Mouse (Mus musculus): ENCODE results near the gene Cnn2. TPM values are rescaled to one million over a fixed set of nuclear protein-coding genes. Genes with fewer than 3 reads are reported as not detected.
A peak's percentile ranks its signal among the peaks of the same experiment; 100 is the strongest.

Gene Cnn2
- polyA plus RNA-seq (2015; fragmentation: Nextera tagmentation; extraction: Ambion mirVana) = 309 and 332 TPM in 2 replicates

- WGBS = under 1% methylated on average over 59 of the region's 59 CpGs
- peak within 1 kb of the TSS; percentile 91 for H3K9ac ChIP-seq (replicated peaks; ENCODE audit: low read length)
- H3K4me2 ChIP-seq (replicated peaks; ENCODE audit: low read depth, low read length) = peak within 1 kb of the TSS; percentile 74
- peak within 1 kb of the TSS; percentile 81 for H3K4me3 ChIP-seq (ENCODE audit: low read length)
- peaks cover 6% of the 10 kb centered on the region; the same call in 1 of the 2 replicates for H3K9me3 ChIP-seq (ENCODE audit: low read length)
- peak; percentile 12; the same call in 1 of the 2 replicates for ATAC-seq (ENCODE audit: low FRiP score, low TSS enrichment)
- H3K36me3 ChIP-seq (ENCODE audit: insufficient read depth, low read length) = peaks cover 30% of the 10 kb centered on the region
- H3K27me3 ChIP-seq (ENCODE audit: insufficient read depth, low read length) = no peaks in the 10 kb centered on the region
- H3K27ac ChIP-seq (ENCODE audit: low read length) = peak within 1 kb of the TSS; percentile 94
- H3K4me1 ChIP-seq (ENCODE audit: insufficient read depth, low read length) = peaks cover 40% of the 10 kb centered on the region
These were observed at the start of gene Cnn2 for GRCm38 (mm10) chr10:79988506-79989271. Gene Cnn2 (plus strand): TSS chr10:79988584.

GRCm38 (mm10) chr10:79940749-79941148 lies 47.6 kb upstream of the Cnn2 start:
- Histone ChIP-seq H3K27me3 (ENCODE audit: insufficient read depth, low read length) (no peaks in the 10 kb centered on the region), H3K9me3 (ENCODE audit: low read length) (no peaks in the 10 kb centered on the region), H3K27ac (ENCODE audit: low read length) (no peak overlapping the region), H3K4me1 (ENCODE audit: insufficient read depth, low read length) (peaks cover 68% of the 10 kb centered on the region), H3K4me3 (ENCODE audit: low read length) (no peak overlapping the region), H3K36me3 (ENCODE audit: insufficient read depth, low read length) (peaks cover 8% of the 10 kb centered on the region), H3K4me2 (replicated peaks; ENCODE audit: low read depth, low read length) (no peak overlapping the region), H3K9ac (replicated peaks; ENCODE audit: low read length) (no peak overlapping the region)
- WGBS = 50% methylated on average over 7 of the region's 7 CpGs
- no peak for ATAC-seq (ENCODE audit: low FRiP score, low TSS enrichment)

DNA sequence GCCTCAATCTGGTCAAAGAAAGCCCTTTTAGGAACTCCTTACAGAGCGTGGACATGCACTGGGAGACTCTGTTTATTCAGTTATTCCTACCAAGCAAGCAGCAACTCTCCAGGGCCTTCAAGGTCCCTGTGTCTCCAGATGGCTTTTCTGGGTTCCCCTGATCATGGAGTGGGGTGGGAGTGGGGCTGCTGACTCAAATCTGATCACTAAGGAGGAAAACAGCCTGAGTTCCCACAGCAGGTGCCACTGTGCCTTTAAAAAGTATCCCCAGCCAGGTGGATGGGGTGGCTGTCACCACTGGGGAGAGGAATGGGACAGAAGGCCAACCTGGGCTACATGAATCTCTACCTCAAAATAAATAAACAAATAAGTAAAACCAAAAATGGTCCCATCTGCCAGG lies 45.4 kb upstream of the Cnn2 start:
- 84% methylated on average over 1 of the region's 1 CpGs for WGBS
- no peaks in the 10 kb centered on the region for H3K9me3 ChIP-seq (ENCODE audit: low read length)
- no peak overlapping the region for H3K4me2 ChIP-seq (replicated peaks; ENCODE audit: low read depth, low read length)
- peaks cover 8% of the 10 kb centered on the region for H3K36me3 ChIP-seq (ENCODE audit: insufficient read depth, low read length)
- peak overlapping the region; percentile 94; the same call in 1 of the 2 replicates for H3K27ac ChIP-seq (ENCODE audit: low read length)
- no peak overlapping the region for H3K4me3 ChIP-seq (ENCODE audit: low read length)
- no peaks in the 10 kb centered on the region for H3K27me3 ChIP-seq (ENCODE audit: insufficient read depth, low read length)
- H3K4me1 ChIP-seq (ENCODE audit: insufficient read depth, low read length) = peaks cover 63% of the 10 kb centered on the region
- no peak for ATAC-seq (ENCODE audit: low FRiP score, low TSS enrichment)
- peak overlapping the region; percentile 41 for H3K9ac ChIP-seq (replicated peaks; ENCODE audit: low read length)

GRCm38 (mm10) chr10:79943471-79943901 lies 44.9 kb upstream of the Cnn2 start:
- H3K4me1 ChIP-seq (ENCODE audit: insufficient read depth, low read length) = peaks cover 58% of the 10 kb centered on the region
- H3K27me3 ChIP-seq (ENCODE audit: insufficient read depth, low read length) = no peaks in the 10 kb centered on the region
- no peak overlapping the region for H3K4me3 ChIP-seq (ENCODE audit: low read length)
- H3K27ac ChIP-seq (ENCODE audit: low read length) = peak overlapping the region; percentile 94
- no peak for ATAC-seq (ENCODE audit: low FRiP score, low TSS enrichment)
- no peak overlapping the region for H3K4me2 ChIP-seq (replicated peaks; ENCODE audit: low read depth, low read length)
- 60% methylated on average over 9 of the region's 9 CpGs for WGBS
- H3K9me3 ChIP-seq (ENCODE audit: low read length) = no peaks in the 10 kb centered on the region
- H3K36me3 ChIP-seq (ENCODE audit: insufficient read depth, low read length) = peaks cover 10% of the 10 kb centered on the region
- H3K9ac ChIP-seq (replicated peaks; ENCODE audit: low read length) = peak overlapping the region; percentile 41

DNA sequence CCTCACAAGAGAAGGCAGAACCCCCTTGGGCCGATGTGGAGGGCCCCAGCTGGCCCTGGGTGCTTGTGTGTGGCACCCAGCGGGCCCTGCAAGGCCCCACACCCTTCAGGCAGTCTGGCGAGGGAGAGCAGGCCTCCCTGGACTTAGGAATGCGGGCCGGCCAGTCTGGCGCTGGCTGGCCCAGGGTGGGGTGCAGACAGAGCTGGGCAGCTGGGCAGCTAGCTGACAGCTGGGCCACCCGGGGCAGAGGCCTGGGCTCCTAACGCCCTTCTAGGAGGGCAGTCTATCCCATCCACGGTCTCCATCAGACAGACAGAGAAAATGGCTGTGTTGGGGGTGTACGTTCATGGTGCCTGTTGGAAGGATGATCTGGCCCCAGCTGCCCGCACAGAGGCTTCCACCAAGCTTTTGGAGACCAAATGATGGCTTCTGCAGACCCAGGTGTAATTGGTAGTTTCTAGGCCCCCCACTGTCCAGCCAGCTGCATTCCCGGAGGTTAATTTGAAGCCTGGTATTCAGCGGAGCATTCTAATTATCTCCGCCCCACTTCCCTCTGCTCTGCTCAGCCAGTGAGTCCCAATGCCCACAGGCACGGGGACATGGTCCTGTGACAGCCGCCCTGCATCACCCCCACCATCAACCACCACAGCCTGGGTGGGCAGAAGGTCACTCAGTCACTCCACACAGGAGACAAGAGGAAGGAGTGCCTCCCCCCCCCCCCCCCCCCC lies 42.7 kb upstream of the Cnn2 start:
- no peaks in the 10 kb centered on the region for H3K9me3 ChIP-seq (ENCODE audit: low read length)
- WGBS = 22% methylated on average over 16 of the region's 16 CpGs
- peak; percentile 80 for ATAC-seq (ENCODE audit: low FRiP score, low TSS enrichment)
- peaks cover 32% of the 10 kb centered on the region for H3K36me3 ChIP-seq (ENCODE audit: insufficient read depth, low read length)
- H3K4me3 ChIP-seq (ENCODE audit: low read length) = no peak overlapping the region
- H3K27ac ChIP-seq (ENCODE audit: low read length) = peak overlapping the region; percentile 94
- peak overlapping the region; percentile 18 for H3K9ac ChIP-seq (replicated peaks; ENCODE audit: low read length)
- H3K4me1 ChIP-seq (ENCODE audit: insufficient read depth, low read length) = peaks cover 47% of the 10 kb centered on the region
- H3K4me2 ChIP-seq (replicated peaks; ENCODE audit: low read depth, low read length) = peak overlapping the region; percentile 34
- no peaks in the 10 kb centered on the region for H3K27me3 ChIP-seq (ENCODE audit: insufficient read depth, low read length)

DNA sequence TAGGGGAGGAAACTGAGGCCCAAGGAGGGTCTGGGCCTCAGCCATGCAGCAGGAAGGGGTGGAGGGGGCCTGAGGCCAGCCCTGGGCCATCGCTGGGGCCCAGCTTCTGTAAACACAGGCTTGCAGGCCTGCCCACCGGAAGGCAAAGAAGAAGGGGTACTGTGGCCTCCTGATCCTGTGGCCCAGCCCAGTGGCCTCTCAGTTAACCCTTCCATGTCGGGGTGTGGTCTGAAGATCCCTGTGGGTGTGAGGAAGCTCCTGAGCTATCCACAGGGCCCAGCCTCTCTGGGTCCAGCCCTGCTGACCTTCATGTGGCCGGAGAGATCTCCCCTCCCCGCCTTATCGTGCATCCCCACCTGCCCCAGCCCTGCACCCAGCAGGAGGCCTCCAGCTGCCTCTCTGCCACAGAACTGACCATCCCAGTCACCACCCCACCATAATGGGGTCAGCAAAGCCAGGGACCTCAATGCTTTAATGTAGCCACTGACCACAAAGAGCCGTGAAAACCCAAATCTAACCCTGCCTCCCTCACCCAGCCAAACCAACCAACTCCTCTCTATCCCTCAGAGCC lies 41.5 kb upstream of the Cnn2 start:
- no peaks in the 10 kb centered on the region for H3K9me3 ChIP-seq (ENCODE audit: low read length)
- H3K4me1 ChIP-seq (ENCODE audit: insufficient read depth, low read length) = peaks cover 47% of the 10 kb centered on the region
- peak overlapping the region; percentile 15; the same call in 1 of the 2 replicates for H3K4me3 ChIP-seq (ENCODE audit: low read length)
- peak overlapping the region; percentile 94 for H3K27ac ChIP-seq (ENCODE audit: low read length)
- no peak for ATAC-seq (ENCODE audit: low FRiP score, low TSS enrichment)
- peaks cover 39% of the 10 kb centered on the region for H3K36me3 ChIP-seq (ENCODE audit: insufficient read depth, low read length)
- 21% methylated on average over 7 of the region's 7 CpGs for WGBS
- H3K9ac ChIP-seq (replicated peaks; ENCODE audit: low read length) = peak overlapping the region; percentile 58
- peak overlapping the region; percentile 34 for H3K4me2 ChIP-seq (replicated peaks; ENCODE audit: low read depth, low read length)
- H3K27me3 ChIP-seq (ENCODE audit: insufficient read depth, low read length) = no peaks in the 10 kb centered on the region

- Histone ChIP-seq H3K36me3 (ENCODE audit: insufficient read depth, low read length) (peaks cover 39% of the 10 kb centered on the region), H3K27ac (ENCODE audit: low read length) (no peak overlapping the region), H3K27me3 (ENCODE audit: insufficient read depth, low read length) (no peaks in the 10 kb centered on the region), H3K4me2 (replicated peaks; ENCODE audit: low read depth, low read length) (no peak overlapping the region), H3K9ac (replicated peaks; ENCODE audit: low read length) (peak overlapping the region; percentile 58; the same call in 1 of the 2 replicates), H3K4me1 (ENCODE audit: insufficient read depth, low read length) (peaks cover 47% of the 10 kb centered on the region), H3K9me3 (ENCODE audit: low read length) (no peaks in the 10 kb centered on the region), H3K4me3 (ENCODE audit: low read length) (no peak overlapping the region)
- ATAC-seq (ENCODE audit: low FRiP score, low TSS enrichment) = no peak
- 65% methylated on average over 6 of the region's 6 CpGs for WGBS
These were observed 40.9 kb upstream of the Cnn2 start for GRCm38 (mm10) chr10:79947502-79947901.

DNA sequence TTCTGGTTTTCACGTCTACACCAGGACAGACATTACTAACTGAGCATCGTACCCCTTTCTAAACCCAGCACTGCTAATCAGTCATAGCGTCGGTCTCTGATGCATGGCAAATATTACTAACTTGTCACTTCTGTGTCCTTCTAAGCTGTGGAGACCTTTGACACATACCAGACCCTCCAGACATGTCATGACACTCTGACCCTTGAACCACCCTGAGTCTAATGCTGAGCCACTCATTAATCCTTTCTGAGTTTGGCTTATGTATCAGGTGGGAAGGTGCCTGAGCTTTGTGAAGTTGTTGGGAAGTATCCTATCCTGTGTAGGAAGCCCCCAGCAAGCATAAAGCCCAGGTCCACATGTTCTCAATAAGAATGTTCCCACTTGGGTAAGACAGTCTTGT lies 38.5 kb upstream of the Cnn2 start:
- H3K4me3 ChIP-seq (ENCODE audit: low read length) = no peak overlapping the region
- 88% methylated on average over 4 of the region's 4 CpGs for WGBS
- H3K36me3 ChIP-seq (ENCODE audit: insufficient read depth, low read length) = peaks cover 45% of the 10 kb centered on the region
- H3K27me3 ChIP-seq (ENCODE audit: insufficient read depth, low read length) = no peaks in the 10 kb centered on the region
- no peak overlapping the region for H3K9ac ChIP-seq (replicated peaks; ENCODE audit: low read length)
- H3K27ac ChIP-seq (ENCODE audit: low read length) = no peak overlapping the region
- H3K9me3 ChIP-seq (ENCODE audit: low read length) = no peaks in the 10 kb centered on the region
- ATAC-seq (ENCODE audit: low FRiP score, low TSS enrichment) = no peak
- no peak overlapping the region for H3K4me2 ChIP-seq (replicated peaks; ENCODE audit: low read depth, low read length)
- H3K4me1 ChIP-seq (ENCODE audit: insufficient read depth, low read length) = peaks cover 26% of the 10 kb centered on the region

- peaks cover 45% of the 10 kb centered on the region for H3K36me3 ChIP-seq (ENCODE audit: insufficient read depth, low read length)
- no peak for ATAC-seq (ENCODE audit: low FRiP score, low TSS enrichment)
- no peak overlapping the region for H3K27ac ChIP-seq (ENCODE audit: low read length)
- H3K27me3 ChIP-seq (ENCODE audit: insufficient read depth, low read length) = no peaks in the 10 kb centered on the region
- no peak overlapping the region for H3K4me2 ChIP-seq (replicated peaks; ENCODE audit: low read depth, low read length)
- no peak overlapping the region for H3K9ac ChIP-seq (replicated peaks; ENCODE audit: low read length)
- peaks cover 18% of the 10 kb centered on the region for H3K4me1 ChIP-seq (ENCODE audit: insufficient read depth, low read length)
- H3K9me3 ChIP-seq (ENCODE audit: low read length) = no peaks in the 10 kb centered on the region
- H3K4me3 ChIP-seq (ENCODE audit: low read length) = no peak overlapping the region
- 88% methylated on average over 18 of the region's 18 CpGs for WGBS
These were observed 37.7 kb upstream of the Cnn2 start for GRCm38 (mm10) chr10:79950661-79951060.
